Mouse (Mus musculus) thymus, adult 2 months (tissue): ENCODE measurements at regions not wholly inside any gene's neighbourhood (a gene's known extent, or its start where the extent isn't known, plus 50 kb on each side); places are given as distances from the start of the nearest gene placed in this dataset.

Experiments used
- CTCF ChIP-seq: fragments of 200-500 bp; IDR thresholded peaks from 2 replicates; pipeline ENCODE4 v1.5.1; 2012; ENCODE audit warnings: mild to moderate bottlenecking, control low read depth, low read length, moderate library complexity, borderline replicate concordance; ENCODE audit not compliant: control insufficient read depth, poor library complexity, insufficient read depth; ENCODE audit errors: extremely low read depth
- POLR2A ChIP-seq: fragments of 200-500 bp; IDR thresholded peaks from 2 replicates; pipeline ENCODE4 v1.6.1; 2012; ENCODE audit warnings: mild to moderate bottlenecking, low read length, control low read depth, moderate library complexity; ENCODE audit not compliant: control insufficient read depth, poor library complexity, insufficient read depth; ENCODE audit errors: extremely low read depth

DNA sequence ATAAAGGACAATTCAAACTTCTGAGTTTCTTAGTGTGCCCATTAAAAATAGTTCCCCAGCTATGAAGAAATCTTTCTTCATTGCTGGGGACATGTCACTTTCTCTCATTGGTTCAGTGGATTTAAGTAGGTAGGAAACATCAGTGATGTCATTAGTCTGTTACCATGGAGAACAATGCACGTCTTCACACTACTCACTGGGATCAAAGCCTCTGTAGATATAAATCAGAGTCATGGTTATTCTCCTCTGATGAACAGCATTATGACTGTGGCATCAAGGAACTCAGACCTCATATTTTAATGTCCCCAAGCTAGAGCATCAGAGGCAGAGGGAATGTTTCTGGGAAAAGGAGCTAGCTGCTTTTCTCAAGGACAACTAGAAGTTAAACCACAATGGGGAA lies 165.5 kb upstream of the Slc39a10 start:
- TF ChIP-seq POLR2A, result no peak
- no peak for TF ChIP-seq CTCF
